Mouse (Mus musculus) c-Kit-positive CD71-negative TER-119-negative erythroid progenitor cells, embryonic 14.5 days (primary cell): ENCODE measurements around the gene Dcaf4.

Experiments used
- DNase-seq: peaks from one replicate; pipeline ENCODE4 v3.0.0-alpha.2; 2013; ENCODE audit warnings: low read depth

Dcaf4 gene

DNA sequence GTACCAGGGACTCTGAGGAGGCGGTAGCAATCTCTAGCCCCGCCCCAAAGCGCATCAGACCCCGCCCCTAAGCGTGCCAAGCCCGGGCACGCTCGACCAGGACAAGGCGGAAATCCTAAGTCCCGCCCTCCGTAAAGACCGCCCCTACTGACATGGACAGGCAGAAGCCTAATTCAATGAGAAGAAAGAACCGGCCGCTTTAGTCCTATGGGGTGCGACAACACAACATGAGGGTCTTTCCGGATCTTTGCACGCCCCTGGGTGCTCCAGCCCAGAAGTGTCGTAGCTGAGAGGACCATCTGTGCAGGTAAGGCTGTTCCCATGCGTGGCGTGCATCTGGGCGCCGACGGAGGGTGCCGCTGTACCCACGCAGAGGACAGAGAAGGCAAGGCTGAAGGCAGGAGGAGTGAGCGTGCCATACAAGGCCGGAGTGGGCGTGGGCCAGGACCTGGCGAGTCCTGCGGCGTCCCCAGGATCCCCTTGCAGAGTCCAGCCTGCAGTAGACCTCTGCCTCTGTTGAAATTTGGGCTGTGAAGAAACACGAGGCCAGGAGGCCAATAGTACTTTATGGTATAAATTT is at the start of gene Dcaf4:
TSS of gene Dcaf4 (plus strand) at position 156 of the 580 bp plus-strand sequence.
- peak; percentile 96 for DNase-seq

DNA sequence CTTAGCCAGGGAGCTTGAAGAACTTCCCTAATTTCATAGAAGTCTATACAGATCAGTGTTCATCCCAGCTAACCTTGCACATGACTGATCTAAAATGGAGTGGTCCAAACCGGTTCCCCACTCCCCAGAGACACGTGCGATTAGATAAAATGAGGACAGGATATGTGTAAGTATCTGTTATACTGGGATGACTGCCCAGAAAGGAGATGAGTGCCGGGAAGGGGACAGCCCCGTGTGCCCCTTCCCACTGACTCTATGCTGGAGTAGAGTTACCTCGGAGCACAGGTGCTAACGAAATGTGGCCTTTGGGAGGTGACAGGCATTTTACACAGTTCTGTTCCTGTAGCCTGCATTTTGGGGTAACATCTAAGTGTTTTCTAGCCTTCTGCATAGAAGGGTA is 48.5 kb upstream of the Dcaf4 start:
- no peak for DNase-seq

DNA sequence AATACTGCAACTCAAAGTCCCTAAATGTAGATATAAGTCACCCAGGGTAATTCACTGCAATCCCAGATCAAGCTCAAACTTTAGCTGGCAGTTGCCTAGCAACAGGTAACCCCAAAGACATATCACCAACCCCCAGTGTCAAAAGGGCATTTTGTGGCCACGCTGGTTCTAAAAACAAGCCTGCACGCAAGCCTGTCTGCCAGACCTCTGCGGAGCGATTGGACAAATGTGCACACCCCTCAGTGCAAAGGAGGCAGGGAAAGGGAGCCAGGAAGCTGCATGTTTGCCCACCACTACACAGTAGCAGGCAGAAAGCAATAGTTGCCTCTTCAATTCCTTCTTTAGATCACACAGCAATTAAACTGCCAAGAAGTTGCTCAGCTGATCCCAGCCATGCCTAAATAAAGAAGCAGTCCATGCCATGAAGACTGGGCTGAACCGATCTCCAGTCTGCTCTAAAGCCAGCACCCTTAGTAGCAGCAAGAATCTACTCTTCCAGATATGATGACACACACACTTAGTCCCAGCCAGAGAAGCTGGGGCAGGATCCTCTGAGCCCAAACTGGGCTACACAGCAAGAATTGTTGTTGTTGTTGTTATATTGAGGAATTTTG is 46.2 kb upstream of the Dcaf4 start:
- no peak for DNase-seq

DNA sequence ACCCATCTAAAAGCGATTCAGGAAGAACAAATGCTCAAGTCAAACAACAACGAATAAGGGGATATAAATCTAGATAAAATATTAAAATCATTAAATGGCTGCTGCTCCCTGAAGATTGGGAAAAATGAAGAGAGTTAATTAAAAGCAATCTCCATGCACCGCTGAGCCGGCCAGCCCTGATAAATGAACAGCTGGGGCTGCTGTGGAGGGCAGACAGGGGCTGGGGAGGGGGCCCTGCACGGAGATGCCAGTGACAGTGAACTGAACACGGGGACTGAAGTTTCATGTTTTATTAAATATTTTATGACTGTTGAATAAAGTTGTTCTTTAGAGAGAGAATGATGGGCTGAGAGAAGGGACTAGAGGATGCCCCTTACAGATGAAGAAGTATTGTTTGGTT is 44.8 kb upstream of the Dcaf4 start:
- no peak for DNase-seq

DNA sequence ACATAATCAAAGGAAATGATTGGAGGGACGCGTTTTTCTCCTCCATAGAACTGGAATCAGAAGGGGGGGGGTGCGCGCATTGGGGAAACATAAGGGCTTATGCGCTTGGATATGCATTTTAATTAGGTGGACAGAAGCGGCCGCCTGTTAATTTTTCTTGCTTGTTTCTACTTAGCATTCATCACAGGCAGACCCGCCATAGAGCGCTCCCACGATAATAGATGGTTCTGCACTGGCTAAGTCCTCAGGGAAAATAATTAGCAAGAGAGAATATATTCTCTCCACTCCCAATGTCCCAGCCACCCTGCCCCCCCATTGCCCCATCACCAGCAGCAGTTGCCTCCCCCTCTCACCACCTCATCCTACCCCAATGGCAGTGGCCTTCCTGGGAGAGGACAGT is 44.0 kb upstream of the Dcaf4 start:
- DNase-seq: no peak

DNA sequence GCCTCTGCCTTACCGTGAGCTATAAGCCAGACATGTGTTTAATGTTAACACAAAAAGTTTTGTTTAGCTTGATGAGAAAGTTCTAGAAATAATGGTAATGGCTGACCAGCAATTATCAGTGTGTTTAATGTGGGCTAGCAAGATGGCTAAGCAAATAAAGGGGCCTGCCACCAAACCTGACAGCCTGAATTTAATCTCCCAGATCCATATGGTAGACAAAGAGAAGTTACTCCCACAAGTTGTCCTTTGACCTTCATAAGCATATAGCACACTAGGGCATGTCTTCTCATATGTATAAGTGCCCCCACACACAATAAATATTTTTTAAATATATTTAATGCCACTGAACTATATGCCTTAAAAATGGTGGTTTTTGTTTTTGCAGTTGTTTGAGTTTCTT is 41.1 kb upstream of the Dcaf4 start:
- no peak for DNase-seq

DNA sequence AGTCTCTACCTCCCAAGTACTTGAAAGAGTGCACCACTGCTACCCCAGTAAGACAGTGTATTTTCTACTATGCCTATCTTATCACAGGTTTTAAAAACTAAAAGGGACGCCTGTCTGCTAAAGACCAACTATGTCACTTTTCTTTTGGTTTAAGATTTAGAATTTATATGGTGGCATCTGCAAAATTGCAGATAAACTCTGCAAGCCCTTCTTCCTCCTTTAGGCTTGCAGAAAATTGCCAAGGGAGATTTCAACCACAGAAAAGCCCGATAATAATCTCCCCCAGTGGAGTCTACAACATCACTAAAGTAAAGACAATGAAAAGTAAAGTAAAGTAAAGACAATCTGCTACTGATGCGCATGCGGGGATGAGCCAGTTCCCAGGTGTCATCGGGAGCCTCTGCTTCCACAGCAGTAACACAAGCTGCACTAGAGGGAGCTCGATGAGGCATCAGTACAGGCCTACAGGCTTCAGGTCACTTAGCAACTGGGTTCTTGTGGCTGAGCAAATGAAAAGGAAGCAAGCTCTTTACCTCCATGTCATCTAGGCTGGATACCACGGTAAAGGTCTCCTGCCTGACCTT is 40.4 kb upstream of the Dcaf4 start:
- DNase-seq: no peak

DNA sequence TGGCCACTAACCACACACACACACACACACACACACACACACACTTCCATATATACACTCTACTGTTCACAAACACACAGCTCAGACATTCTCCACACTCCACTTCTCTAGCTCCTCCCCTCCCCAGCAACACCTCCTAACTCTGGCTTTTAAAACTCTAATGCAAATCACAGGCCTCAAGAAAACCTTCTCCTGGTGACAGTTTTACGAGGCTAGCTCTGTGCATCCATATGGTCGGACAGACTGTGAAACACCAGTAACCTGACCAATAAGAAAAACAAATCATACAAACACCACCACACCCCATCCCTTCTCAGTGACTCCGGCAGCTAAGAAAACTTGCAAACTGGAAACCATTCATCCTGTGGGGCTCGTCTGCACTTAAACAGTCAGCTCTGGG is 38.8 kb upstream of the Dcaf4 start:
- DNase-seq: no peak

DNA sequence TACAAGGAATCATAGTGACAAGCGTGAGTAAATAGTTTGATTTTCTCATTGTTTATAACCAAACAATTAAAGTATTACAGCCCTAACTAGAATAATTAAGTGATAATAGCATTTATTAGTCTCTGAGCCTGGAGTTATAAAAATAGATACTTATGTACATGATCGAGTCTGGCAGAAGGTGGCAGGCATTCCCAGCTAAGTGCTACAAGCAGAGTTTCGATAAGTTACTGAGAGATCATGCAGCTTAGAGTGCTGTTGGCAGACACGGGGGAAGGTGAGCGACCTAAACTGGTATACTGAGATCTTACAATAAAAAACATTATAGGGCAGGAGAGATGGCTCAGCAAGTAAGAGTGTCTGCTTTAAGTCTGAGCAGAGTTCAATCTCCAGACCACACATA is 36.6 kb upstream of the Dcaf4 start:
- DNase-seq: no peak

DNA sequence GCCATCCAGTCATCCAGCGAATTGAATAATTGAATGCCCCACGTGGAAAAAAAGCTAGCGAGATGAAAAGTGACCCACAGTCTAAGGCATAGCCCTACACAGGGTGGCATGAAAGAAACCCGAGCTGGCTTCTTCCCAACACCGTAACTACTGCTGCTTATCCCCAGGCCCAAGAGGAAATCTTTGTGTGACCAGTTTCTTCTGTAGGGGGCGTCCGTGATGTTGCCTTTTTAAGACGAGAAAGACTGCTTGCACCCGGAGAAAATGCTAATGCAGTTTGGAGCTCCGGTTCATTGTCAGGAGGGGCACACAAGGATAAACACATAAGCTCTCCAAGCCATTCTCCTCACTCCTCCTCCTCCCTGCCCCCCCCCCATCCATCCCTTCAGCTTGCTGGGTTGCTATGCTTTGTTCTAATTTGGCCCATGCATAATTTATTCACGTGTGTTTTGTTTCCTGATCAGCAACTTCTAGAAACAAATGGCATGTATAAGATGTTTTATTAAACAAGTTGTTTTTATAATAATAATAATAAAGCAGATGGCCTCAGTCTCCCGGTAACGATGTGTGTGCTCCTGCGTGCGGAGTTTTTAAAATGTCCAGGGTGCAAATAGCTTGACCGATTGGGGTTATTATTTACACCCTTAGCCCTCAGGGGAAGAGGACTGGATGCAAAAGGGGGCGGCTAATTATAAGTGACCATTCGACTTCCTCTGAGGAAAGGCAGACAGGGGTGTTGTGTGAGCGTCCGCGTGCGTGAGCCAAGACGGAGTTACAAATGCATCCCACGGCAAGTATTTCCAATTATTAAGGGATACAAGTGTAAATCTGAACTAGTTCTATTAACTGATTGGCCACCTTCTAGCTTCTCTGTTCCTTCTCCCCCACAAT is 35.2 kb upstream of the Dcaf4 start:
- DNase-seq: no peak

DNA sequence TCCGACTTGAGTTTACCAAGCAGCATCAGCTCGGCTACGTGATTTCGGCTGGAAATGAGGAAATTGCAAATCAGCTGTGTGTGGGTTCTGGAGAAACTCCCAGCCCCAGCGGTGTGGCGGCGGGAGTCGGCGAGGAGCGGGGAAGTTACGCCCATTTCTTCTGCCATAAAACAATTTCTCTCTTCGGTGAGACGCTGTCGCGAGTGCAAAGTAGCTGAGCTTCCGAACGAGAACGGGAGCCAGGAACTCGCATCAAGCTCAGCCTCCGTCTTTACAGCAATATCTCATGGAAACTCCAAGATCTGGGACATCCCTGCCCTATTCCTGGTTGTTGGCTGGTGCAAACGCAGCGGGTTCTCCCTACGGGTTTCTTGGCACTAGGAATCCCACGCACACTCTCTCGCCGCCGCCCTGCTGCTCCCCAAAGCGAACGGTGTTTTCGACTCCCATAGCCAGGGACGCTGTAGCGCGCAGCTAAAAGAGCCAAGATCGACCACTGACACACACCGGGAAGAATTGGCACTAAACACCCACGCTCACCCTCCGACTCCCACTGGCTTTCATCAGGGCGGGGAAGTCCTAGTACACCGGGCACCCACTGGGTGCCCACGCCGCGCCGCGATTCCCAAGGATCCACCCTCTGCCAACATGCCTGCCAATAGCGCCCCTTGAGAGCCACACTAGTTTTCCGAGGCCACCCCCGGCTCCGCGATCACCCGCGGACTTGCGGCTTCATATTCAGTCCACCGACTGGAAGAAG is 34.2 kb upstream of the Dcaf4 start:
- no peak for DNase-seq

DNA sequence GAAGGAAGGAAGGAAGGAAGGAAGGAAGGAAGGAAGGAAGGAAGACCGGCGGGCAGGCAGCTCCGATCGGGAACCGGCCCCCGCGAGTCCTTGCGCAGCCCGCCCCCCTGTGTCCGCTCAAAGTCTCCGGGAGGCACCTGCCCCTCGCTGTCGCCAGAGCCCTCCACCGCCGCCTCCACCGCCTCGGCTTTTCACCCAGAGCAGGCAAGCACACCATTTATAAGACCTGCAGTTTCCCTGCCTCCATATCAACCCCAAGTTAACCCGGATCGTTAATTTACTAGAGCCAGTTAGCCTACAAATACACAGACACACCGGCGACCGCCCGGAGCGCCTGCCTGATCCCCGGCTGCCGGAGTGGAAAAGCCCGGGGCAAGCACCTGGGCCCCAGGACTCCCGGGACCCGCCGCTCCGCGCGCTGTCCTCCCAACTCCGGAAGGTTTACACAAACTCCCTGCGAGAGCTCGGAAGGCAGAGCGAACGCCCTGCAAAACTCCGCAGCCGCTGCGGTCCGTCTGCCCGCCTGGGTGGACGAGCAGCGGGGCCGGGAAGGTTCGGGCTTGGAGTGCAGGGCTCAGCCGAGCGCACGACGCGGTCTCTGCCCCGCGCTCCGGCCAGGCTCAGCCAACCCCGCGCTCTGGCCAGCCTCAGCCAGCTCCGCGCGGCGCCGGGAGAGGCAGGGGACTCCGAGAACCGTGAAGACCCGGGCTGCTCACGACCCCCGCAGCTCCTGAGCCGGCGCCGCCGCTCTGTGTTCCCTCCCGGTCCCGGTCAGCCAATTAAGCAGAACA is 33.4 kb upstream of the Dcaf4 start:
- DNase-seq: no peak

DNA sequence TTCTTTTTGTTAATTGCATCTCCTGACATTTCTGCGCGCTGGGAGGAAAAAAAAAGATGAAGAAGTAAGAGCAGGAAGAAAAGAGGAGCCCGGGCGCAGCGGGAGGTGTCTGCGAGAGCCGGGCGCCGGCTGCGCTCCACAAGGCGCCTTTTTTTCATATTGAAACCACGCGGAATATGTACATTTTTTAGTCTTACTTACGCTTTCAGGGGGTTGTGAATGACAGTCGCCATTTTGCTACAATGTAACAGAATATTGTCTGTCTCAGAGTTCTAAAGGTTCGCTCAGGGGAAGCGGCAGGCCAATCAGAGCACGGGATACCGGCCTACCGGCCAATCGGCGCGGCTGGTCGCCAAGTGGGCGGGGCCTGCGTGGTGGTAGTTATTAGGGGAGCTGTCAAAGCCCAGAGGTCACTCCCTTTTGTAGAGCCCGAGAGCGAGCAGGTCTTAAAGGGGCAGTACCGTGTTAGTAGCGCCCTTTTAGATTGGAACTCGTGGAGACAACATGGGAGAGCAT is 32.7 kb upstream of the Dcaf4 start, which contains the start of gene Dpf3:
TSS of gene Dpf3 (minus strand) at position 241 of the 516 bp plus-strand sequence.
- peak; percentile 90 for DNase-seq

DNA sequence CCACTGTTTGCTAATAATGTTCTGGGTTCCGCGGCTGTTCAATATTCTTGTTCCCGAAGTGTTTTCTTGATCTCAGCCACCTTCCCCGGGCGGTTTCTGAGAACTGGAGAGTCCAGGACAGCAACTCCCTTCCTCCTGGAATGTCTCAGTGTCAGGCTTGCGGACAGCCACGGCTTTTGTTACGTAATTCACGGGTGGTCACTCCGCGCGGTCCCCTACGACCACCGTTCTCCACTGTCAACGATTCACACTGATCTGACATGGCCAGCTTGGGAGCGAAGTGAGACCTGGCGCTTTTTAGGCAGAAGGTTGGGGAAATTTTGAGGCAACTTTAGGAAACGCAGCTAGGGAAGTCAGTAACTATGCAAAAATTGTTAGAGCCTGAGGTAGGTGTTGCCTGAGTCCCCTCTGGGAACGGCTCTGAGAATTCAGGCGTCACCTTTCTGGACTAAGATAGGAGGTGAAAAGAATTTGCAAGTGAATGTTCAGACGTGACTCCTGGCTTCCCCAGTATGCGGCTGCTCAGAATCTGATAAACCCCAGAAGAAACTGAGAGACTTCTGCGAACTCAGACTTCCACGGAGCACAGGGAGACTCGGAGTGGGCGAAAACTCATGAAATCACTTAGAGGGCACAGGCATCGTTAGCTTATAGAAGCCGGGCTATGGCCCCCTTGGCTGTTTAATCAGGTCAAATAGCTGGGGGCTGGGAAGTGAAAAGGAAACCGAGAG is 31.9 kb upstream of the Dcaf4 start:
- DNase-seq: no peak

DNA sequence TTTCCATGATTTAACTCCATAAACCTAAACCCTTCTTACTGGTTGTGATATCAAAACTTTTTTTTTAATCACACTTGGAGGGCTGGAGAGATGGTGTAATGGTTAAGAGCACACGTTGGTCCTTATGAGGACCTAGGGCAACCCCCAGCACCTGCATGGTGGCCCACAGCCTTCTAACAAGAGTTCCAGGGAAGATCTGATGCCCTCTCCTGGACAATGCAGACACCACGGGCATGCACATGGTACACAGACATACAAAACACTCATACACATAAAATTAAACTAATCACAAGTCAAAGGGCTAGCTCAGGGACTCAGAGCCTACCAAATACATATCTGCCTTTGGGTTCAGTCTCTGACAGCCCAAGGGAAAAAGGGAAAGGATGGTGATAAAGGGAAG is 30.5 kb upstream of the Dcaf4 start:
- DNase-seq: no peak

DNA sequence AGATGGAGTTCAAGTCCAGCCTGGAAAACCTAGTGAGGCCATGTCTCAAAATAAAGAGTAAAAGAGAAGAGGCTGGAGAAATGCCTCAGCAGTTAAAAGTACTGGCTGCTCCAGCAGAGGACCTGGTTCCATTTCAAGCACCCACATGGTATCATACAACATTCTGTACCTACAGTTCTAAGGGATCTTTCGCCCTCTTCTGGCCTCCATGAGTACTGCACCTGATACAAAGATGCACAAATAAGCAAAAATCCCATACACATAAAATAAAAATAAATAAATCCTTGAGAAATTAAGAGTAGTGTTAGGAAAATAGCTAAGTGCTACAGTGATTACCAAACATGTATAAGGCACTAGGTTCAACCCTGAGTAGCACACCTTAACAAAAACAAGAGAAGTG is 28.7 kb upstream of the Dcaf4 start:
- no peak for DNase-seq

DNA sequence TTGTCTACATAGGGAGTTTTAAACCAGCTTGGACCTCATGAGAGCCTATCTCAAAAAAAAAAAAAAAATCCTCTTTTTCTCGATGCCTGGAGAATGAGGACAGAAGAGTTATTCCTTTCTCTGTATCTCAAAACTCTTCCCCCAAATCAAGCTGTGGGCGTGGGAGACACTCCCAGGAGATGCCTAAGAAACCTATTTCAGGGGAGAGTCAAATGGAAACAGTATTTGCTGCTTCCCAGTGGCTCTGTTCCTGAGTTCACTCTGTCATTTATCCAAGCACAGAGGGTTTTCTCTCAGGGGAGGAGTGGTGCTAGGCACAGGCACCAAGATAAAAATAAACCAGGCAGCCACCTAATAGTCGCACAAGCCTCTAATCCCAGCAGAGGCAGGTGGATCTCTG is 27.5 kb upstream of the Dcaf4 start:
- no peak for DNase-seq

DNA sequence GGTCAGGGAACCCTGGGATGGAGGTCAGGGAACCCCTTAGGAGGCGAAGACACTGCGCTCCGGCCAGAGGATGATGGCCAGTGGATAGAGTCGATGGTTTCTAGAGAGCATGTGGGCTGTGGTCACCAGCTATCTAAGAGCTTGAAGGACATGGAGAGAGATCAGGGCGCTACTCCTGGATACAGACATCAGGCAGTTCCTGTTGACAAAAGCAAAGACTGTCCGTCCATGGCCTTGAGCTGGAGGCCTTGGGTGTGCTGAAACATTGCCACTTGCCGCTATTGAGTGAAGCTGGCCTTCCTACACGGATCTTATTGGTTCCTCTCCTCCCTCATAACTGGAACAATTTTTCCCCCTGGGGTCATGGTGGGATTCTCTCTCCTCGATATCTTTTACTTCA is 26.1 kb upstream of the Dcaf4 start:
- no peak for DNase-seq

DNA sequence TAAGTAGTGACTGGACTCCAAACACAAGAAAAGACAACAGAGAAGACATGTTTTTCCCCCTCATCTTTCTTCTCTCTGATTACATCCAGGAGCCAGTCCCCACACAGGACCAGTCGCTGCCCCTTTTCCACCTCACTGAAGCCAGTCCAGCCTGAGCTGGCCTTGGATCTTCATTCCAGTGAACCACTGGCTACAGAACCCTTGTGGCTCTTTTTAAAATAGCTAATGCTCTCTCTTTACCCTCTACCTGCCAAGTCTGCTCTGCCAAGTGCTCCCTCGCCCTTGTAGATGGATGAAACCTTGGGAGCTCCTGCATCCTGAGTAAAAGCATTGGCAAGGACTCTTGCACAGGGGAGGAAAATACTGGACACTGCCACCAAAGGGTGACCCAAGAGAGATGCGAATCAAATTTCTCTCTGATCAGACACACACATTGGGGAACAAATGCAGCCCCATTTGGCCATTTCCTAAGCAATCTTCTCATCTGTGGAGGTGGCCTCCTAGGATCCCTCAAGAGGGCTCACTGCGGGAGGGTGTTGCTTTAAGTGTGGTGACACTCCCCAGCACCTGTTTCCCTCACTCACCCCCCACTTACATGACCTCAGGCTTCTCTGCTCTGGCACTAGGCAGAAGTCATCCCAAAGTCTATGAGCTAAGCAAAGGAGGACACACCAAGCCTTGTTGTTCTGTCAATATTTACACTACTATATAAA is 24.9 kb upstream of the Dcaf4 start:
- DNase-seq: no peak

DNA sequence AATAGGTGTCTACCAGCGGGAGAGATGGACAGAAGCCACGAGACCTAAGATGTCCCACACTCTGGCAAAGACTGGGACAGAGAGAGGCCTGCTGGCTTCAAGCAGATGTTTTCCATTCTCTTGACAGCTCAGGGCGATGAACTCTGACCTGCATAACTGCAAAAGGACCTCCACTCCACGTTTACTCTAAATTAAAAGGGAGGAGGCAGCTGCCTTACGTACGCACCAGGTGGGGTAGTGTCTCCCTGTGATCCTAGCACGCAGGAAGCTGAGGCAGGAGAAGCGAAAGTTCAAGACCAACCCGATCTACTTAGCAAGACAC is 24.3 kb upstream of the Dcaf4 start:
- DNase-seq: no peak
